Mouse (Mus musculus): ENCODE measurements around the gene Cd151. TPM values are rescaled to one million over a fixed set of nuclear protein-coding genes. Genes with fewer than 3 reads are reported as not detected.

The Cd151 gene
- polyA plus RNA-seq, 1 experiment from 2014 or later: 36.4 TPM

DNA sequence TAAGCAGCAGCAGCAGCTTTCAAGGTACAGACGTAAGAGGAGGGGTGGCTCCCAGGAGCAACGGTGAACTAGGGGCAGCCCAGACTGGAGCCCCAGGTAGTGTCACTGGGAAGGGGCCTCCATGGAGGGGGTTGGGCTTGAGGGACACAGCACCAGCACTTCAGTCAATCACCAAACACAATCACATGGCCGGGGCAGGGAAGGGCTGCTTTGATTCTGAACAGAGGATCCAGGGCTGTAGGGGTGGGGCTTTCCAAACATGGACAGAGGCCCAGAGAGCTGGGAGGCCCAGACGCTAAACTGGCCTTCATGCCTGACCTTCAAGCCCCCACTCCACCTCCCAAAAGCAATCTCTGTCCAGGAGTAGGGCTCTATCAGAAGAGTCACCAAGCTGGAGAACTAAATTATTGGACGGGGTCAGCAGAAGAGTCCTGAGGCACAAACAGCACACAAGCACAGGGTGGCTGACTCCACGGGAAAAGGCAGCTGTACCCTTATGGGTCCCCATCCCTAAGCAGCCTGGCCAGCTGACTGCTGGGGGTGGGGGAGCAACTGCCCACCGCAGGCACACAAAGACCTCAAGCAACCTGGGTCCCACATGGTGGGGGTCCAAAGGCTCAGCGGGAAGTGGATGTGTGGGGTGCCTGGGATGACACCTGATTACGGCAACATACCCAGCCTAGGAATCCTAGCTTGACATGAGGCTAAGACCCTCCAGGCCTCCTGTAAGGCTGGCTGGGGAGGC lies 37.2 kb upstream of the Cd151 start:
- peaks cover 12% of the 10 kb centered on the region for H3K36me3 ChIP-seq (ENCODE audit: control insufficient read depth, insufficient read depth, low read length)
- H3K9me3 ChIP-seq (ENCODE audit: control insufficient read depth, low read length): no peaks in the 10 kb centered on the region
- WGBS: 54% methylated on average over 9 of the region's 9 CpGs
- H3K27me3 ChIP-seq (ENCODE audit: control insufficient read depth, insufficient read depth, low read depth, low read length): no peaks in the 10 kb centered on the region
- H3K4me2 ChIP-seq (ENCODE audit: low read depth, low read length): no peak overlapping the region
- H3K4me1 ChIP-seq (replicated peaks; ENCODE audit: control insufficient read depth, insufficient read depth, low read length): peaks cover 13% of the 10 kb centered on the region; the same call in 1 of the 2 replicates
- H3K9ac ChIP-seq (ENCODE audit: low read length): no peak overlapping the region
- H3K27ac ChIP-seq (ENCODE audit: low read length): no peak overlapping the region
- H3K4me3 ChIP-seq (ENCODE audit: low read length): no peak overlapping the region
- ATAC-seq (ENCODE audit: low read depth): no peak

- ATAC-seq (ENCODE audit: low read depth): no peak
- WGBS: 94% methylated on average over 9 of the region's 9 CpGs
- Histone ChIP-seq H3K4me2 (ENCODE audit: low read depth, low read length) (no peak overlapping the region), H3K36me3 (ENCODE audit: control insufficient read depth, insufficient read depth, low read length) (peaks cover 12% of the 10 kb centered on the region), H3K27me3 (ENCODE audit: control insufficient read depth, insufficient read depth, low read depth, low read length) (no peaks in the 10 kb centered on the region), H3K27ac (ENCODE audit: low read length) (no peak overlapping the region), H3K9me3 (ENCODE audit: control insufficient read depth, low read length) (no peaks in the 10 kb centered on the region), H3K9ac (ENCODE audit: low read length) (no peak overlapping the region), H3K4me1 (replicated peaks; ENCODE audit: control insufficient read depth, insufficient read depth, low read length) (peaks cover 16% of the 10 kb centered on the region; the same call in 1 of the 2 replicates), H3K4me3 (ENCODE audit: low read length) (no peak overlapping the region)
Observed at GRCm38 (mm10) chr7:141430585-141431240, 36.5 kb upstream of the Cd151 start.

GRCm38 (mm10) chr7:141431434-141432185 lies 35.6 kb upstream of the Cd151 start:
- Histone ChIP-seq H3K4me3 (ENCODE audit: low read length) (no peak overlapping the region), H3K27me3 (ENCODE audit: control insufficient read depth, insufficient read depth, low read depth, low read length) (no peaks in the 10 kb centered on the region), H3K9ac (ENCODE audit: low read length) (no peak overlapping the region), H3K36me3 (ENCODE audit: control insufficient read depth, insufficient read depth, low read length) (peaks cover 12% of the 10 kb centered on the region), H3K4me2 (ENCODE audit: low read depth, low read length) (no peak overlapping the region), H3K4me1 (replicated peaks; ENCODE audit: control insufficient read depth, insufficient read depth, low read length) (peaks cover 19% of the 10 kb centered on the region), H3K9me3 (ENCODE audit: control insufficient read depth, low read length) (no peaks in the 10 kb centered on the region), H3K27ac (ENCODE audit: low read length) (no peak overlapping the region)
- WGBS: 90% methylated on average over 19 of the region's 19 CpGs
- no peak for ATAC-seq (ENCODE audit: low read depth)

- Histone ChIP-seq H3K4me1 (replicated peaks; ENCODE audit: control insufficient read depth, insufficient read depth, low read length) (peaks cover 24% of the 10 kb centered on the region), H3K4me3 (ENCODE audit: low read length) (no peak overlapping the region), H3K27me3 (ENCODE audit: control insufficient read depth, insufficient read depth, low read depth, low read length) (no peaks in the 10 kb centered on the region), H3K27ac (ENCODE audit: low read length) (no peak overlapping the region), H3K36me3 (ENCODE audit: control insufficient read depth, insufficient read depth, low read length) (peaks cover 12% of the 10 kb centered on the region), H3K4me2 (ENCODE audit: low read depth, low read length) (no peak overlapping the region), H3K9ac (ENCODE audit: low read length) (no peak overlapping the region), H3K9me3 (ENCODE audit: control insufficient read depth, low read length) (no peaks in the 10 kb centered on the region)
- no peak for ATAC-seq (ENCODE audit: low read depth)
- WGBS: 76% methylated on average over 8 of the region's 8 CpGs
Observed at GRCm38 (mm10) chr7:141432186-141432611, 35.0 kb upstream of the Cd151 start.

DNA sequence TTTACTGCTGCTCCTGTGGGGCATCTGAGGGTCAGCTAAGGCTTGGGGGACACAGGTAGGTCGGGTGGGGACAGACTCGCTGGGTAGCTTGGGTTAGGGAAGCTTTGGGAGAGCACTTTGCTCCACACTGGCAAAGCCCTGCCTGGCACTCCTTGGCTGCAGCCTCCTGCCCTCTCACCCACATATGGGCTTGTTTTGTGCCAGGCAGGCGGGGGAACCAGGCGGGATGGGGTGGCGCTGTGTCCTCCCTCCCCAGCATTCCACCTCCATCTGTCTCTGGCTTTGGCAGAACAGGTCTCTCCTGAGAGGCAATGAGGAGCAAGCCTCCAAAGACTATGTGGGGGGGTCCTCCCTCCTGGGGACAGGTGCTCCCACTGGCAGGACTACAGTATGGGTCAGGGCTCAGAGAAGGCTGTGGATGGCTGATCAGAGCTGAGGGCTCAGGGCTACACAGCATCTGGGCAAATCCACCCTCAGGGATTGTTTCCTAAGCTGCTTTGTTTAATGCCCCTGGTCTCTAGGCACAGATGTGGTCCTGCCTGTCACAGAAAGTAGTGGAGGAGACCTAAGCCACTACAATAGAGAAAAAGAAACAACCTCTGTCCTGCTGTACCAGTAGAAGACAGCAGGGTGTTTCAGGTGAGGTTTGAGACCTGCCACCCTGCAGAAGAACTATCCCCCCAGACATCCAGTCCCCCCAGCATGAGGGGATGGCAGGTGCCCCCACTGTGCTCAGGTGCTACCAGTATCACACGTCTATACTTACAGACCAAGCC lies 34.3 kb upstream of the Cd151 start:
- peaks cover 24% of the 10 kb centered on the region for H3K4me1 ChIP-seq (replicated peaks; ENCODE audit: control insufficient read depth, insufficient read depth, low read length)
- no peak overlapping the region for H3K27ac ChIP-seq (ENCODE audit: low read length)
- H3K9ac ChIP-seq (ENCODE audit: low read length): no peak overlapping the region
- no peaks in the 10 kb centered on the region for H3K9me3 ChIP-seq (ENCODE audit: control insufficient read depth, low read length)
- WGBS: 87% methylated on average over 6 of the region's 6 CpGs
- no peak overlapping the region for H3K4me2 ChIP-seq (ENCODE audit: low read depth, low read length)
- peaks cover 12% of the 10 kb centered on the region for H3K36me3 ChIP-seq (ENCODE audit: control insufficient read depth, insufficient read depth, low read length)
- no peak for ATAC-seq (ENCODE audit: low read depth)
- H3K4me3 ChIP-seq (ENCODE audit: low read length): no peak overlapping the region
- H3K27me3 ChIP-seq (ENCODE audit: control insufficient read depth, insufficient read depth, low read depth, low read length): no peaks in the 10 kb centered on the region

GRCm38 (mm10) chr7:141433517-141434400 lies 33.4 kb upstream of the Cd151 start:
- WGBS: 71% methylated on average over 15 of the region's 15 CpGs
- H3K9ac ChIP-seq (ENCODE audit: low read length): peak overlapping the region; percentile 54
- ATAC-seq (ENCODE audit: low read depth): no peak

DNA sequence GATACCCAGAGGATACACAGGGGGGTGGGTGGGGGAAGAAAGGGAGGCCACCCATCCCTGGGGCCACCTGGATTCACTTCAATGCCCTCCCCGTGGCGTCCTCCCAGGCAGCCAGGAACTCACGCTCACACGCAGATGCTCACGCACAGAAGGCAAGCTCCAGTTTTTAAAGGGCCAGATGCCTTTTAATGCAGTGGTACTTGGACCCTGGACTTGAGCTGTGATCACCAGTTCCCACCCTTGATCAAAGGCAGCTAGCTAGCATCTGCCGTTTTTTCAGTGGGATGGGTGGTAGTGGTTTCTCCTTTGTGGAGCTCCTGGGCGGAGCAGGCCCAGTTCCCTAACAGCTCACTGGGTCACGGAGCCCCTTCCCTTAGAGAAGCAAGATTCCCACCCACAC lies 32.7 kb upstream of the Cd151 start:
- H3K9ac ChIP-seq (ENCODE audit: low read length): peak overlapping the region; percentile 54
- H3K9me3 ChIP-seq (ENCODE audit: control insufficient read depth, low read length): no peaks in the 10 kb centered on the region
- peak overlapping the region; percentile 53 for H3K4me3 ChIP-seq (ENCODE audit: low read length)
- no peak overlapping the region for H3K27ac ChIP-seq (ENCODE audit: low read length)
- H3K36me3 ChIP-seq (ENCODE audit: control insufficient read depth, insufficient read depth, low read length): peaks cover 12% of the 10 kb centered on the region
- peaks cover 20% of the 10 kb centered on the region for H3K4me1 ChIP-seq (replicated peaks; ENCODE audit: control insufficient read depth, insufficient read depth, low read length)
- ATAC-seq (ENCODE audit: low read depth): no peak
- H3K4me2 ChIP-seq (ENCODE audit: low read depth, low read length): peak overlapping the region; percentile 64
- WGBS: 15% methylated on average over 8 of the region's 8 CpGs
- no peaks in the 10 kb centered on the region for H3K27me3 ChIP-seq (ENCODE audit: control insufficient read depth, insufficient read depth, low read depth, low read length)

More at GRCm38 (mm10) chr7:141433517-141434400, 33.4 kb upstream of the Cd151 start:
- Histone ChIP-seq H3K36me3 (ENCODE audit: control insufficient read depth, insufficient read depth, low read length) (peaks cover 12% of the 10 kb centered on the region), H3K4me3 (ENCODE audit: low read length) (peak overlapping the region; percentile 53), H3K4me1 (replicated peaks; ENCODE audit: control insufficient read depth, insufficient read depth, low read length) (peaks cover 24% of the 10 kb centered on the region), H3K27ac (ENCODE audit: low read length) (no peak overlapping the region), H3K9me3 (ENCODE audit: control insufficient read depth, low read length) (no peaks in the 10 kb centered on the region), H3K27me3 (ENCODE audit: control insufficient read depth, insufficient read depth, low read depth, low read length) (no peaks in the 10 kb centered on the region), H3K4me2 (ENCODE audit: low read depth, low read length) (peak overlapping the region; percentile 64)

DNA sequence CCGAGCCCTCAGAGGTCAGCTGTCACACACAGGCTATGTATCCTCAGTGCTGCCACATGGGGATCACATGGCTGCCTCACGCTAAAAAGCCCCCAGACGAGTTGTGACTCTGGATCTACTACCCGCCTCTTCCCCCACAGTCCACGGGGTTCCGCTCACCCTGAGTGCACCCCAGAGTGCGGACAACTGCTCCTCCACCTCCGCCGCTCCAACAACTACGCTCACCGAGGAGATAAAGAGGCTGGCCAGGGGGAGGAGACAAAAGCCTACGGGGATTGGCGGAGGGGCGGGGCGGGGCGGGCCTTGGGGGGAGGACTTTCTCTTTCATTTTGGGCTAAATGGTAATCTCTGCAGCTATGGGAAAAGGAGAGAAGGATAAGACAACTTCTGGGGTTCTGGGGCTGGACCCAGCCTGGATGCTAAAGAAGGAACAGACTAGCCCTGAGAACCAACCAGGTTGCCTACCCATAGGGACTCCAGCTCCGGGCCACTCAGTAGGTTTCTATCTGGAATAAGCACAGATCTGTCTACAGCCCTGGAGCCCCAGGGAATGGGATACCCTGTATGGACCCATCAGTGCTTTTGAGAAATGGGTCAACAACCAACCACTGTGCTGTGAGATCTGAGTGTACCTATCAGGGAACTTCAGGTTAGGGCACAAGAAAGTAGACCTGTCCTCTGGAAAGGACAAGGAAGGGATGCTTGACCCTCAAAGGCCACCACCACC lies 31.9 kb upstream of the Cd151 start:
- peak overlapping the region; percentile 64 for H3K4me2 ChIP-seq (ENCODE audit: low read depth, low read length)
- H3K9ac ChIP-seq (ENCODE audit: low read length): peak overlapping the region; percentile 58
- WGBS: 3% methylated on average over 17 of the region's 17 CpGs
- peaks cover 19% of the 10 kb centered on the region for H3K4me1 ChIP-seq (replicated peaks; ENCODE audit: control insufficient read depth, insufficient read depth, low read length)
- ATAC-seq (ENCODE audit: low read depth): peak; percentile 39
- peak overlapping the region; percentile 53 for H3K4me3 ChIP-seq (ENCODE audit: low read length)
- H3K9me3 ChIP-seq (ENCODE audit: control insufficient read depth, low read length): no peaks in the 10 kb centered on the region
- no peaks in the 10 kb centered on the region for H3K27me3 ChIP-seq (ENCODE audit: control insufficient read depth, insufficient read depth, low read depth, low read length)
- H3K27ac ChIP-seq (ENCODE audit: low read length): no peak overlapping the region
- peaks cover 14% of the 10 kb centered on the region for H3K36me3 ChIP-seq (ENCODE audit: control insufficient read depth, insufficient read depth, low read length)
